16 mouse cellular contexts compared by ENCODE assay signal in the genomic region with DNA sequence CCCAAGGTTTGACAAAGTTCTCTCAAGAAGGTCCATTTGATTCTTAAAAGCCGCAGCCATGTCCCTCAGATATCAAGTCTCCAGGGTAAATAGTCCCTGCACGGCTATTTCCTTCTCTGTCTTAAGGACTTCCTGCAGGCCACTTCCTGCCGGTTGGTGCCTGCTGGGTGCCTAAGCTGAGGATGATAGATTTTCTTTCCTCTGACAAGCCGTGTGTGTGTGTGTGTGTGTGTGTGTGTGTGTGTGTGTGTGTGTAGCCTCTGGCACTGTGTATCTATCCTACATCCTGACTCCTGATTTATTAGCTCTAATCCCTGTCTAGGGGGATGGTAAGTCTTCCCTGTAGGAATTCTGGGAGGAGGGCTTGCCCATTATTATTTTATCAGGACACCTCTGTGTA. TPM values are rescaled to one million over a fixed set of nuclear protein-coding genes. Genes with fewer than 3 reads are reported as not detected.
DNase-seq lines count a peak whose midpoint lies in the region; ATAC-seq lines count a peak whose summit lies in the region.
"Had no signal": no experiment of that assay in that cellular context is flagged by ENCODE, and none has a peak within 500 bp of the region (broad histone marks: within the 10 kb centered on the region; RNA-seq: fewer than 3 reads in every experiment).

No protein-coding gene starts in this region.

- no peaks in the 10 kb centered on the region; the same call in 1 of the 2 replicates for H3K4me1 ChIP-seq in liver, embryonic 16.5 days (ENCODE audit: control insufficient read depth, low read depth, low read length)
- H3K4me1 ChIP-seq in kidney, embryonic 14.5 days (ENCODE audit: control insufficient read depth, insufficient read depth, low read length): no peaks in the 10 kb centered on the region
- H3K4me1 ChIP-seq: limb, embryonic 15.5 days had no signal

- intact Hi-C loops in left cerebral cortex, postnatal 25 days (cut with DNase I): no loop called here

- 0 out of 2 replicates have a peak, but pooled peaks have one; percentile 30 for ATAC-seq in liver, embryonic 16.5 days (ENCODE audit: low read depth)
- peak; percentile 22; the same call in 1 of the 2 replicates for ATAC-seq in kidney, embryonic 14.5 days (ENCODE audit: low FRiP score, low TSS enrichment)
- no peak for ATAC-seq in granulocyte monocyte progenitor cell, adult 5-6 weeks (replicated peaks; ENCODE audit: poor library complexity, severe bottlenecking)
- ATAC-seq: CD4-positive, CD25-positive, alpha-beta regulatory T cell, adult 4 months; forebrain, postnatal 0 days; hindbrain, postnatal 0 days had no signal

- 23% methylated on average over 4 of the region's 4 CpGs for WGBS in liver, embryonic 16.5 days (ENCODE audit: insufficient replicate concordance)
- 34% methylated on average over 4 of the region's 4 CpGs for WGBS in kidney, embryonic 14.5 days

- no peak overlapping the region for H3K27ac ChIP-seq in liver, embryonic 16.5 days (ENCODE audit: low read length)
- peak overlapping the region; percentile 53; the same call in 1 of the 2 replicates for H3K27ac ChIP-seq in kidney, embryonic 14.5 days (ENCODE audit: low read depth, low read length)
- H3K27ac ChIP-seq: heart, adult 2 months; hindbrain, postnatal 0 days; layer of hippocampus, adult 2 months; limb, embryonic 15.5 days had no signal

- H3K4me2 ChIP-seq in liver, embryonic 16.5 days (ENCODE audit: low read depth, low read length): no peak overlapping the region
- no peak overlapping the region for H3K4me2 ChIP-seq in kidney, embryonic 14.5 days (replicated peaks; ENCODE audit: low read depth, low read length)
- H3K4me2 ChIP-seq: limb, embryonic 15.5 days had no signal

- H3K9ac ChIP-seq in liver, embryonic 16.5 days (ENCODE audit: low read depth, low read length): no peak overlapping the region
- H3K9ac ChIP-seq in kidney, embryonic 14.5 days (ENCODE audit: low read depth, low read length): no peak overlapping the region
- H3K9ac ChIP-seq: forebrain, postnatal 0 days; limb, embryonic 15.5 days had no signal

- H3K36me3 ChIP-seq in liver, embryonic 16.5 days (ENCODE audit: control insufficient read depth, insufficient read depth): no peaks in the 10 kb centered on the region
- H3K36me3 ChIP-seq in kidney, embryonic 14.5 days (ENCODE audit: control insufficient read depth, insufficient read depth, low read length): no peaks in the 10 kb centered on the region
- H3K36me3 ChIP-seq: limb, embryonic 15.5 days had no signal

- DNase-seq in liver: no peak
- peak; percentile 72 for DNase-seq in kidney, postnatal 14 days
- peak; percentile 39 for DNase-seq in lung, postnatal 14 days
- no peak for DNase-seq in left cerebral cortex, postnatal 25 days (ENCODE audit: low spot score in 2 of 2)
- DNase-seq: heart, adult 2 months had no signal

- no peaks in the 10 kb centered on the region for H3K9me3 ChIP-seq in liver, embryonic 16.5 days (replicated peaks; ENCODE audit: control insufficient read depth, low read length)
- H3K9me3 ChIP-seq in kidney, embryonic 14.5 days (ENCODE audit: control insufficient read depth, low read length): no peaks in the 10 kb centered on the region
- H3K9me3 ChIP-seq: limb, embryonic 15.5 days; megakaryocyte, embryonic 14.5 days had no signal

- H3K27me3 ChIP-seq in liver, embryonic 16.5 days (ENCODE audit: control insufficient read depth, insufficient read depth, low read depth, low read length): no peaks in the 10 kb centered on the region
- H3K27me3 ChIP-seq in kidney, embryonic 14.5 days (ENCODE audit: control insufficient read depth, insufficient read depth, low read length): no peaks in the 10 kb centered on the region
- H3K27me3 ChIP-seq: limb, embryonic 15.5 days had no signal

- no peak overlapping the region for H3K4me3 ChIP-seq in liver, embryonic 16.5 days (ENCODE audit: low read depth, low read length)
- H3K4me3 ChIP-seq in kidney, embryonic 14.5 days (ENCODE audit: low read length): no peak overlapping the region
- H3K4me3 ChIP-seq: erythroblast, embryonic 14.5 days; heart, adult 2 months; layer of hippocampus, adult 2 months; limb, embryonic 15.5 days; megakaryocyte, embryonic 14.5 days had no signal

RNA-seq across cellular contexts. Expression of a gene that starts 22.8 kb away (rescaled TPM):
- polyA plus RNA-seq in liver, embryonic 16.5 days (2015; fragmentation: Nextera tagmentation; extraction: Ambion mirVana): 71.3 and 78.4 TPM in 2 replicates
- polyA plus RNA-seq in kidney, embryonic 14.5 days (2014; fragmentation: Nextera tagmentation; extraction: Ambion mirVana): 12.7 and 20.4 TPM in 2 replicates
- not detected in 2 replicates for total RNA-seq in granulocyte monocyte progenitor cell, adult 5-6 weeks (2014; fragmentation: Nextera tagmentation)
- total RNA-seq in granulocyte monocyte progenitor cell, adult 5-6 weeks (2017): not detected in 2 replicates
- total RNA-seq in left cerebral cortex, postnatal 25 days (2021): not detected
- total RNA-seq: forebrain, postnatal 0 days; heart, adult 2 months; hindbrain, postnatal 0 days; layer of hippocampus, adult 2 months; MEL had no signal
- polyA plus RNA-seq: forebrain, postnatal 0 days; heart, adult 2 months; hindbrain, postnatal 0 days had no signal

Comparison
In these comparisons a context has a peak if more than half of its experiments do, and no peak if none do; other contexts are left out.
1. DNase-seq: peak in kidney, postnatal 14 days (single experiment) and lung, postnatal 14 days (single experiment); none in liver (single experiment) and left cerebral cortex, postnatal 25 days (0 of 2).